Mouse (Mus musculus) thymus, postnatal 10 days (tissue): ENCODE data around the gene C130050O18Rik.

Source experiments
- DNase-seq, 2 experiments: peaks; one replicate each; pipeline ENCODE4 v3.0.0; 2021; ENCODE audit warnings: low spot score in 2 of 2

Gene C130050O18Rik

DNA sequence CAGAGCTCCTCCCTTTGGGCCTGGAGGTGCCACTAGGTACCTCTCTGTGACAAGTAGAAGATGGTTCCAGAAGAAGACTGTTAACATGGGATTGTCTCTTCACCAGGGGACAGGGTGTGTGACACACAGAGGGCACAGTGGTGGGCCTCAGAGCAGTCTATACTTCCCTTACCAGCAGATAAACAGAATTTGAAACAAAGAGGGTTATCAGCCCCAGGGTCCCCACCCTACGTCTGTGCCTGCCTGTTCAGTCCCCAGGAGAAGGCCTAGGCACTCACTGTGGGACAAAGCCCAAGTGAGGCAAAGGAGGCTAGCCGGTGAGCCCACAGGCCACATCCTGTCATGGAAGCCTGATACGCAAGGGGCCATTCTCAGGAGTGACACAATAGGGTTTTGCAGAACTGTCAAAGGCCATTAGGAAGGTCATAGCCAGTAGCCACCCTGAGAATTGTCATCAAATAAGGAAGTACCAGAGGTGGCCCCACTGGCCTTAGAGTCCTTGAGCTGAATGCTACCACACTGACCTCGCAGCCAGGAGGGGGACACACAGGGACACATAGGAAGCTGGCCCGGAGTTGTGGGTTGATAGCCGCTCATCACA, at the start of gene C130050O18Rik:
C130050O18Rik (plus strand) TSS at position 480 of the 601 bp plus-strand sequence.
- no peak for DNase-seq

DNA sequence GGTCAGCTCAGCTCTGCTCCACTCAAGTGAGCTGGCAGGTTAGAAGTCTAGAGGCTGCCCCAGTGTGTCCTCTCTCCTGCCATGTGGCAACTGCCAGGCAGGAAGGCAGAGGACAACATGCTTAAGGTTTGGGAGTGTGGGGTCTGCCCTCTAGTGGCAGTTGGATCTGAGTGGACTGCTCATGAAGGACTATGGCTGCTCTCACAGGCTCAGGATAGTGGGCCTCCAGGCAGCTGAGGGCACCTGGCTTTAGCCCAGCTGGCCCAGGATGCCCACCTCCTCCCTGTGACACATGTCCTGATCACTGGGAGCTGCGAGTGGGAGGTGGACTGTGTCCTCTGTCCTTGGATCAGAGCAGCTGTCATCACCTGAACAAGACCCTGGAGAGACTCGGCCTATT, 46.4 kb upstream of the C130050O18Rik start:
- DNase-seq, result peak in 1 of 2 experiments; percentile 56

DNA sequence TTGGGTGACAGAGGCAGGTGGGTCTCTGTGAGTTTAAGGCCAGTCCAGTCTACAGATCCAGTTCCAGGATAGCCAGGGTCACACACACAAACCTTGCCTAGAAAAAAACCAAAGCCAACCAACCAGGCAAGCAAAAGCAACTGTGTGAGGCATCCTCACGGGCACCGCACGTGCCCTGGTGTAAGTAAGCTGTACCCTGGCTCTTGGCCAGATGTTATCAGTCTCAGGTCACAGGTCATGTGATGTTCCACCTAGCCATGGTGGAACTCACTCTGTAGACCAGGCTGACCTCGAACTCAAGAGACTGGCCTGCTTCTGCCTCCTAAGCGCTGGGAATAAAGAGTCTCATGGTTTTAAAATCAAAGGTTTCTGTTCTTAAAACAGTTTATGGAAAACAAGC, 45.8 kb upstream of the C130050O18Rik start:
- DNase-seq, result no peak

DNA sequence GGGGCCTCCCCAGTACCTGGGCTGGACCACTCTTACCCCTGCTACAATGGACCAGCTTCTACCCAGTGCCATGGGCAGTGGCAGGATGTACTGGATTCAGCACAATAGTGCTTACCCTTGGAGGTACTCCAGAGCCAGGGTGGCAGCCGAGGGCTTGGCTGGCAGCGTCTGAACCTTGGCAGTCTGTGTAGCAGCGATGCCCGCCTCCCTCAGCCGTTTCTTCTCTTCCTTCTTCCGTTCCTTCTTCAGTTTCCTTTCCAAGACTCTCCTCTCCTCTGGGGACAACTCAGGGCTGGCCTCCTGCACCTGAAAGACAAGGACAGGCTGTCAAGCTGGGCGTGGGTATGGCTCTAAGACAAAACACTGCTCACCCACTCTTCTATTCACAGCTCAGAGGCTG, 41.2 kb upstream of the C130050O18Rik start:
- no peak for DNase-seq

DNA sequence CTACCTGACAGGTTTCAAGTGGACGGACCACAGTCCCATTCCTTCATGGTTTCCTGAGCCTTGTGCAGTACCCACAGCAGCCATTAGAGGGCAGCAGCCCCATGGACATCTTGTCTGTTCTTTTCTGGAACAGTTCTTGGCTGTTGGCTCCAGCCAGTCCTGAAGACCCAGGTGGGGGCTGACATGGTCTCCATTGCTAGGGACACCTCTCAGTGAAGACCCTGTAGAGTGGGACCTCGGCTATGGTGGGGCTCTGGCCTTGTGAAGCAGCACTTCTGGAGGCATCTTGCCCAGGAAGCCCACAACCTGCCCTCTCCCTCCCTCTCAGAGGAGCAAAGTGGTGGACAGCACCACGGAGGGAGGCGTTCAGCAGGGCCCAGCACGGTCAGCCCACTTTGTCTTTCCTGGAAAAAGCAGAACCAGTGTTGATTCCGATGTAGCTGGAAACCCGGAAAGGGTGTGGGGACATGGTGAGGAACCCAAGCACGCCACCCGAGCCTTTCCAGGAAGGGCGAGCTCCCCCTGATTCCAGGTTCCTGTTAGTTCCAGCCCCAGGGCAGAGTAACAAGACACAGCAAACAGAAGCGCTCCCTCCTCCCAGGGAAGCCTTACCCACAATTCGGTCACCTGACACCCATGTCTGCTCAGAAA, 40.7 kb upstream of the C130050O18Rik start:
- DNase-seq, result peak; percentile 66 to 87

DNA sequence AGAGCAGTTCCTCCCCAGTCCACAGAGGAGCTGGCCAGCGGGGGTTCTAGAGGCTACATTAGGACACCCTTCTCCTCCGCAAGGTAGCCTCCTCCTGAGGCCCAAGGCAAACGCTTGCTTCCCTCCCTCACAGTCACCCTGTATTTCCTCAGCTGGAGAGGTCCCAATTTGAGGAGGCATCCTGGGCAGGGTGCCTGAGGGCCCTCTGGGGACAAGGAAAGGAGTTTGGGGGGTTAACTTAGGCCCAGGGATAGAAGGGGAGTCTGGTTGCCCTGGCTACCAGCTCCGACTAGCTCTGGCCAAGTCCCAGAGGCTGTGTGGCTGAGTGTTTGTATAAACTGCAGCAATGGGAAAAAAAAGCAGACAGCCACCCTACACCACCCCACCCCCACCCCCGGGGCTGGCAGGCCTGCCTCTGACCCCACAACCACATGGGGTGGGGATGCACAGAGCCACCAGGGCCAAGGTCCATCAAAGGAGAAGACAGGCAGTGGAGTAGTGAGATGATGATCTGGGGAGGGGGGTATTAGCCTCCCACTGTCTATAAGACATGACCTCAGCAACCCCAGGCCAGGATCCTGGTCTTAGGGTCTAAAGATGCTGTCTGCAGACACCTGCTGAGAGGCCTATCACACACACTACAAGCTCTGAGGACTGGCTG, 40.0 kb upstream of the C130050O18Rik start:
- DNase-seq, result no peak

DNA sequence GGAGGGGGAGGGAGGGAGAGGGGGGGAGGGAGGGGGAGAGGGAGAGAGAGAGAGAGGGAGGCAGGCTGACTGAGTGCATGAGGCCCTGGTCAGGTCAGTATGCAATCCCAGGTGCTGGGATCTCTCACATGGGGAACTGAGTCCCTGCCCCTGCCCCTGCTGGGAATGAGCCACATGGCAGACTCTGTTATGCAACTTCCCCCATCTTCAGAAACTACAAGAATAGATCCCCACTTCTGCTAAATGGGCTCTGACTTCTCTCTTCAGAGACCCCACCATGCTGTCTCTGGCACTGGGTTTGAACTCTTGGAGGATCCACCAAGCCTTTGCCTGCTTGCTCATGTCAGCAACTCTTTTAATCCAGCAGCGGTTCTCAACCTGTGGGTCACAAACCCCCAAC, 39.3 kb upstream of the C130050O18Rik start:
- DNase-seq, result no peak

DNA sequence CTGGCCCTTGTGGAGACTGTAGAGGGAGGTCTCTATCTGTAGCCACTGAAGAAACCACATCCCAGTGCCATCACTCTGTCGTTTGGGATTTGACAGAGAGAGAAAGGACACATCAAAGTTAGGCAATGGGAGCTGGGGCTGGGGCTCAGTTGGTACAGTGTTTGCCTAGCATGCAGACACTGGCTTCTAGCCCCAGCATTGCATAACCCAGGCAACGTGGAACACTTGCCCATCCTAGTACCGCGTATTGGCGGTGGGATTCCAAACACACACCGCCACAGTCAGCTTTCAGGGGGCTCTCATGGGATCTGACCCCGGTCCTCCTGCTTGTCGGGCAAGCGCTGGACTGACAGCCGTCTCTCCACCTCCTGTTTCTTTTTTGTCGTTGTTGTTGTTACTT, 38.6 kb upstream of the C130050O18Rik start:
- no peak for DNase-seq

DNA sequence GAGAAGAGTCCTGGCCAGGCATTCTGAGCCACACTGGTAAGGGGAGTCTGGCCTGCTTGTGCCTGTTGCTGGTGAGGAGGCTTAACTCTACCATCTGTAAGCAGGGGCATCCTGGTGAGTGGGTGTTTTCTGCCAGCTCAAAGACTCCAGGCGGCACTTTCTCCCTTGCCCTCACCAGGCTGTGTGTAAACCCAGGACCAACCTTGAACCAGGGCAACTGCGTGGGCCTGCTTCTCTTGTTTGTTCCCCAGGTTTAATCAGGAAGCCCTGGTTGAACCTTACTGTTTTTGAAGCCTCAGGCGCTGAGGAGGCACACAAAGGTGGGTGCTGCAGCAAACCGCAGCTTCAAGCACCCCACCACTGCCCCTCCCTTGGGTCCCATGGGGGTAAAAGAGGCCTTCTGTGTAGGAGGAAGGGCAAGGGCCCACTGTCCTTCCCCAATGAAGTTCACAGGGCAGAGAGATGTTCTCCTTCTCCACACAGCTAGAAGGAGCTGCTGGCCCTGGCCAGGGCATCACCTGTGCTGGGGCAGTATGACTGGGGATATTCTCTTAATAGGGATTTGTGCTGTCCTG, 37.1 kb upstream of the C130050O18Rik start:
- no peak for DNase-seq

DNA sequence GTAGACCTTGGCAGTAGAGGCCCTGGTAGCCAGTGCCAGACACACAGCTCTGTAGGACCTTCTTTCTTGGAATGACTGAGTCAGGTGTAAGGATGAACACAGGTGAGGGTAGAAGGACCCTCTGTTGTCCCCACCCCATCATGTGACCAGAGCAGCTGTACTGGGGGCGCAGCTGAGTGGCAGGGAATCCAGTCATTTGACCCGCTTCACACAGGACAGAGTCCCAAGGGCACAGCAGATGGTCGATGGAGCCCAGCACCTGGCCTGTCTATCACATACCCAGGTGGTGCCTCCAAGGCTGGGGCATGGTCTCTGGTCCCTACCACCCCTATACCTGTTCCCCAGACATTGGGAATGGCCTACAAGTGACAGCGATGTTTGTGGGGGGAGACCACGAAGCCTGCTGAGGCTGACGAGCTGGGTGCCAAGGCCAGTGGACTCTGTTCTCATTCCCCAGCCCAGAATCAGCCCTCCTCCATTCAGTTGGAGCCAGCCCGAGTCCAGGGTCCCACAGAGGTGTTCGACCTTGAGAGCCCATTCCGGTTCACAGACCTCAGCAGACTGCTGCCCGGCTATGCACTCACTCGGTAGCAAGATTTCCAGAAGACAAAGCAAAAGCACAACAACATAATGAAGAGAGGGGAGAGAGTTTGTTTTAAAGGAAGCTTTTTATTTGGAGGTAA, 36.3 kb upstream of the C130050O18Rik start:
- DNase-seq, result no peak

DNA sequence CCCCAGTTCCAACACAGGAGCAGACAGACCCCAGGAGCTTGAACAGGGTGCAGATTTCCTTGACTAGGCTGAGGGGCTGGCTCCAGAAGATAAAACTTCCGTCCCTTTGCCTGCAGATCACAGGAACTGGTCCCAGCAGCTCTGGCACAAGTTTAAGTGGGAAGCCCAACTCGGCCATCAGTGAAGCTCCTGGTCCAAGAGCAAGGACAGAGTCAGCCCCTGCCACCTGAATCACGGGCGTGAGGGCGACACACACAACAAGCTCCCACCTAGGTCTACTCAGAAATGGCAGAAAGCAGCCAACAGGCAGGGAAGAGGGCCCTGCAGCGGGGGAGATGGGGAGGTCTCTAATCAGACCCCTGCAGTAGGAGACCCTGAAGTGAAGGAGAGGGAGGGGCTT, 34.7 kb upstream of the C130050O18Rik start:
- DNase-seq, result no peak

DNA sequence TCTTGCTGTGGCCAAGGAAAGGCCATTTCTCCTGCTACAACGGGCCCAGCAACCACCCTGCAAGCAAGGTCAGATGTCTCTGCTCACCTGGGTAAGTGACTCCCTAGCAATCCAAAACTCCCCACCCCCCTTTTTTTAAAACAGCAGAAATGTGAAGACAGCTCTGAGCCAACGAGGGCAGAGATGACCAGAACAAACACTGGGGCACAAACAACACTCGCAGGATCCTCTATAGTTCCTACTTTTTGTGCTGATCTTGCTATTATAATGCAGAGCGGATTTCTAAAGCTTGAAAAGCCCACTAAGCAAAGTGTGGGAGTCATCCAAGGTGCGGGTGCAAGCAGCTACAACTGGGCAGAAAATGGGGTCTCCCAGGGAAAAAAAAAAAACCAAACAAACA, 34.0 kb upstream of the C130050O18Rik start:
- DNase-seq, result no peak

DNA sequence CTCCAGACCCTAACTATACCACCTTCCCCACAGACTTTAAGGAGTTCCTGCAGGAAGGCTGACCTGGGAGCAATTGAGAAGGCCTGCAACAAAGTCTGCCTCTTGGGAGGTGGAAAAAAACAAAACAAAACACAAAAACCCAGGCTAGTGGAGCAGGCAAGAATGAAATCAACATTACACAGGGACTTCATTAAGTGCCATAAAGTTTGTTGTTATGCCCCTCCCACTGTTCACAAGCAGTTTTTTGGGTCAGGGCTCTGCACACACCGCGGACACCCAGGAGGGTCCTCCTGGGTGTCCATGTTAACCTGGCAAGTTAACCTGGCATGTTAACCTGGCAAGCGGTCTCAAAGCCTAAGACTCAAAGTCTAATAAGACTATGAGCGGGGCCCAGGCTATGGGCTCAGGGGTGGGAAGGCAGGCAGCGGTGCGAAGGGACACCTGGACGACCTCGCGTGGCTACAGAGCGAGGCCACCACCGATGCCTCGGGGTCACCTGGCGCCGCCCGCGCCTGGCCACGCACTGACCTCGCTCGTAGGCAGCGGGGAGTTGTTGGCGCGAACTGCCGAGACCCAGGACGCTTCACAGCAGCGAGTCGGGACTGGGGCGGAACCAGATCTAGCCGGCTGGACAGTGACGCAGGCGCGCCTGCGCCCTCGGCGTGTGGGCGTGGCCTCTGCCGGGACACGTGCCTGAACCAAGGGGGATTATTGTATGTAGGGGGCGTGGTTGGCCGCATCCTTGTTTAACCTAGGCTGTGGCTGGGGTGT, 33.3 kb upstream of the C130050O18Rik start:
- peak; percentile 71 to 74 for DNase-seq

DNA sequence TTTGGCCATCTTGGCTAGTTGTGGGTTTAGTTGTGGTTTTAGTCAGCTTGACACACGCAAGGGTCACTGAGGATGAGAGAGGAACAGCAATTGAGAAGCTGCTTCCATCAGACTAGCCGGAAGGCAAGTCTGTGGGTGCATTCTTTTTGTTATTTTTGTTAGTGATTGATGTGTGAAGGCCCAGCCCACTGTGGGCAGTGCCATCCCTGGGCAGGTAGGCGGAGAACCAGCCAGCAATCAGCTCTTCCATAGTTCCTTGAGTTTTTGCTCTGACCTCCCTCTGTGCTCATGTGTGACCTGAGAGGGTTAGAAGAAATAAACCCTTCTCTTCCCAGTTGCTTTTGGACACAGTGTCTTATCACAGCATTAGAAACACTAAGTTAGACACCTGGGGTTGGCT, 32.0 kb upstream of the C130050O18Rik start:
- DNase-seq, result no peak

DNA sequence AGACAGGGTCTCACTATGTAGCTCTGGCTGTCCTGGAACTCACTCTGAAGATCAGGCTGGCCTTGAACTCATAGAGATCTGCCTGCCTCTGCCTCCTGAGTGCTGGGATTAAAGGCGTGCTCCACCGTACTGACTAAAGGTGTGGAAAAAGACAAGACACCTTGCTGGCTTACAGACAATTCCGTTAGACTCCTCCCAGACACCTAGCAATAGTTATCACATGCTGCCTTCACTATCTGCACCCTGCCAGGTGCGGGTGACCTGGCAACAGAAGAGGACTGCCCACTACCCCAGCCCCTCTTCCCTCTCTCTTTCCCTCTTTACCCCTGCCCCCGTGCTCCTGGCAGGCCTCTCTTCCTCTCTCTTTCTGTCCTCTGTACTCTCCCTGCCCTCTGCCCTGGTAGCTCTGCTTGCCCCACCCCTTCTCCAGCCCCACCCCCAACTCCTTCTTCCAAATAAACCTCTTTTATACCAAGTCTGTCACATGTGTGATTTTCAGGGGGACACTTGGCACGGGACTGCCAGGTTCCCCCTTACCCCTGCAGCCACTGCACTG, 31.1 kb upstream of the C130050O18Rik start:
- no peak for DNase-seq

DNA sequence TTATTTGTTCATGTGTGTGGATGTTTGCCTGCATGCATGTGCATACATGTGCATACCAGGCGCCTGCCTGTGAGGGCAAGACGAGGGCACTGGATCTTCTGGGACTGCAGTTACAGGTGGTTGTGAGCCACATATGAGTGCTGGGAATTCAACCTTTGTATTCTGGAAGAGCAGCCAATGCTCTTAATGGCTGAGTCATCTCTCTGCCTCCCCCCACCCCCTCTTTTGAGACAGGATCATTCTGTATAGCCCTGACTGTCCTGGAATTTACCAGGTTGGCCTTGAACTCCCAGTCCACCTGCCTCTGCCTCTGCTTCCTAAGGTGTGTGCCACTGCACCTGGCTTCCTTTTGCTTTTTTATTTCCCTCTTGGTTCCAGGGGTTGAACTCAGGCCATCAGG, 30.2 kb upstream of the C130050O18Rik start:
- no peak for DNase-seq

DNA sequence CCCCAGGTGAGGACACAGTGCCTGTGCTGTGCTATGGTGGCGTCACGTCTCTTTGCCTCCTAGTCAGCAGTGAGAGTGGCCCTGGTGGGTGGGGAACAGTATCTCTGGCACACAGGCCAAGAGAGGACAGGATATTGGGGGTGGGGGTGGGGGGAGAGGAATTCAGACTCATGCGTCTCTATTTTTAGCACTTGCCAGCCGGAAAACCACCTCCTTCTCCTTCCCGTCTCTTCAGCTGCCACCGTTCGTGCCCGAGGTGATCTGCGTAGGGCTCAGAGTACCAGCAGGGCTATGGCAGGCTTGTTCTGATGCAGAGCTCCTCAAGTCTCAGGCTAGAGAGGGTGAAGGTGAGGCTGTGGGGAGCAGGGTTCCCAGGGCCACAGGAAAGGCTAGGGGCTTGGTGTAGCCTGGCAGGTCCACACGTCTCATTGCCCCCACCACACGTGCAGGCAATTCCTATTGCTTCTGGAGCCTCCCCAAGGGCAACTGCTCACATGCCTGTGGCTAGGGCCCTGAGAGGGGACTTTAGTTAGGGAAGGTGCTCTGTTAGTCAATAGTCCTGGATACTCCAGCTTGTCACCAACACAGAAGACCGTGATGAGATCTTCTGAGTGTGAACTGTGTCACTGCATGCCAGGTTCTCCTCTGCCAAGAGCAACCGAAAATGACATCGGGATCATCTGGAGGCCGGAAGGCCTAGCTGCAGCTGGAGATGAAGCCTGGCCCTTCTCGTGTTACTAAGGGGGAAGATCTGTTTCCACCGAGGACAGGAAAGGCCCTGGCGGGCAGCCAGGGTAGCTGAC, 27.4 kb upstream of the C130050O18Rik start, which contains the start of gene Gpr146:
Gpr146 (plus strand) TSS at position 230 of the 803 bp plus-strand sequence.
- no peak for DNase-seq

DNA sequence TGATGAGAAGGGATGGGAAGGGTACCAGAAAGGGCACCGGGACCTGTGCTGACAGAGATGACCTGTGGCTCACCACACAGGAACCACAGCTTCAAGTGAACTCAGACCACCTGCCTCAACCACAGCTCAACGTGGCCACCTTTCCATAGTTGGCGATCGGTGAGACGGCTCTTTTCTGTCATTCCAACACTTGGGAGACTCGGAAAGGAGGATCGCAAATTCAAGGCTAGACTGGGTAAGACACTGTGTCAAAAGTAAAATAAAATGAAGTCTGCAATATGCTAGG, 26.9 kb upstream of the C130050O18Rik start:
- DNase-seq, result no peak

DNA sequence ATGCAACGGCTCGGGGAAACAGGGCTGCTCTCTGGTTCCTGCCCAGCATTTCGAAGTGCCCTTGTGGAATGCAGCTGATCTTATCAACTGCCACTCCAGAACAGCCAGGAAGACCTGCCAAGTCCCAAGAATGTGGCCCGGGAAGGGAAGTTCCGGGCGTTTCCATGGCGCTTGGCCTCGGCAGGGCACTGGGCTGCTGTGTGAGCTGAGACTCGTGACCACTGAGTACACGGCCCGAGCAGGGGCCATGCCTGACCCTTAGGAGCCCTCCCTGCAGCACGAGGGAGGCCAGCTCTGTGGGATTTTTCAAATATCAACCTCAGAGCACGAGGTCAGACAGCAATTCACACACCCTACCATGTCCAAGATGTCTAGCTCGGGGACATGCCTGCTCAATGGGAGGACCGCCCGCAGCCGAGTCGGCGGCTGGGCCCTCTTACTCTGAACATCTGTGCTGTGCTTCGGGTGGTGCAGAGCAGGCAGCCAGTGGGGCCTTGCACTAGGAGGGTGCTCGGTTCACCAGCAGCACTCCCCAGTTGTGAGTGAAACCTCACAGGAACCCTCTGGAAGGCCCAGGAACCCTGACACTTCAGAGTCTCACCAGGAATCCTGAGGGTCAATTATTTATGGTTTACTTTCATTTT, 26.0 kb upstream of the C130050O18Rik start:
- DNase-seq, result peak; percentile 40 to 54
